Mouse (Mus musculus) adrenal gland, postnatal 36 days (tissue): ENCODE measurements around the gene Ina. TPM values are rescaled to one million over a fixed set of nuclear protein-coding genes. Genes with fewer than 3 reads are reported as not detected.

Experiments
- DNase-seq, 2 experiments: peaks; one replicate each; pipeline ENCODE4 v3.0.0; 2021; ENCODE audit warnings: mixed read lengths in 1 of 2
- total RNA-seq, 2 experiments: library from RNA; stranded (reverse); gene quantifications; 2 replicates each; pipeline ENCODE4 v1.2.3; 2021

Gene Ina
- total RNA-seq, 2 experiments from 2014 or later, result 4.0 to 5.9 TPM

- DNase-seq, result no peak
Measured at GRCm38 (mm10) chr19:47053471-47053870, 39.0 kb downstream of the Ina start.

GRCm38 (mm10) chr19:47057684-47058083 lies 43.2 kb downstream of the Ina start:
- DNase-seq, result no peak

DNA sequence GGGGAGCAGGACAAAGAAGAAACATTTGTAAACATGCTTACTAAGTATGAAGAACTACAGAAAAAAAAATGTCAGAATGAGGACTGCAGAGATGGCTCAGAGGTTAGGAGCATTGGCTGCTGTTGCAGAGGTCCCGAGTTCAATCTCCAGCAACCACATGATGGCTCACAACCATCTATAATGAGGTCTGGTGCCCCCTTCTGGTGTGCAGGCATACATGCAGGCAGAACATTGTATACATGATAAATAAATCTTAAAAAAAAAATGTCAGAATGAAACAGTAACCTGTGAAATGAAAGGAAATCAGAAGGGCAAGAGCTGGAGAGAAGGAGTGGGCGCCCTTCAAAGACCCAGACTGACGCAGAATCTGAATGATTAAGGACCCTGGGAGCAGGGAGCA lies 51.4 kb downstream of the Ina start:
- DNase-seq, result no peak

GRCm38 (mm10) chr19:47067096-47067882 lies 52.8 kb downstream of the Ina start, which contains the start of gene Taf5:
TSS of gene Taf5 (plus strand) at chr19:47067746.
- DNase-seq, result peak; percentile 98

DNA sequence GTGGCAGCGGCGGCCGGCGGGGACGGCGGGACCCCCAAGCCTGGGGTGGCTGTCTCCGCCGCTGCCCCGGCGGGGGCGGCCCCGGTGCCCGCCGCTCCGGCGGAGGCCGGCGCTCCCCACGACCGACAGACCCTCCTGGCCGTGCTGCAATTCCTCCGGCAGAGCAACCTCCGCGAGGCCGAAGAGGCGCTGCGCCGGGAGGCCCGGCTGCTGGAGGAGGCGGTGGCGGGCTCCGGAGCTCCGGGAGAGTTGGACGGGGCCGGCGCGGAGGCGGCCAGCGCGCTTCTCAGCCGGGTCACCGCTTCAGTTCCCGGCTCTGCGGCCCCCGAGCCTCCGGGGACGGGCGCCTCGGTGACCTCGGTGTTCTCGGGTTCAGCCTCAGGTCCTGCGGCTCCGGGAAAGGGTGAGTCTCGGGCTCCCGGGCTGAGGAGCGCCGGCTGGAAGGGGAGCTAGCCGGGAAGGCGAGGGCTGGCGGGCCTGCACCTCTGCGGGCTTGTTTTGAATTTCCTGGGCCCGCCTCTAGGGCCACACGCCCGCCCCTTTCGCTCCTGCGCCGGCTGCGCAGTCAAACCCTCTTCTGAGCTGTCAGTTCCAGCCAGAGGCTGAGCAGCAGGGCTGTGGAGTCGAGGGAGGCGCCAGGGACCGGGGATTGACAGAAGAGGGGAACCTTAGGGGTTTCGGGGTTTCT lies 53.6 kb downstream of the Ina start:
- peak; percentile 91 to 93 for DNase-seq

Other genes with a start within 250 kb of the Ina start
- gene Nt5c2, start 455 bp downstream of the Ina start, total RNA-seq, result 10 to 100 TPM; 63.2 to 65.2 TPM
- 10 to 100 TPM in 1 of 2 experiments, 1 to 10 TPM in 1; 9.1 to 11.9 TPM for gene Pcgf6, start 36.2 kb downstream of the Ina start, total RNA-seq
- 1 to 10 TPM; 4.1 to 4.2 TPM for gene Taf5, start 53.0 kb downstream of the Ina start, total RNA-seq
- gene Usmg5, start 75.9 kb downstream of the Ina start, total RNA-seq, result 100 to 1,000 TPM; 712 to 723 TPM
- 10 to 100 TPM; 22.1 to 27.9 TPM for gene Pdcd11, start 76.1 kb downstream of the Ina start, total RNA-seq
- gene Calhm2, start 123.6 kb downstream of the Ina start, total RNA-seq, result 1 to 10 TPM; 3.6 to 4.4 TPM
- not detected for gene Calhm1, start 129.6 kb downstream of the Ina start, total RNA-seq
- gene Calhm3, start 143.1 kb downstream of the Ina start, total RNA-seq, result not detected
- 10 to 100 TPM; 11.5 to 15.3 TPM for gene Neurl1a, start 164.1 kb downstream of the Ina start, total RNA-seq